Mouse (Mus musculus) forebrain, embryonic 10.5 days (tissue): ENCODE data around the gene Fgfbp1. TPM values are rescaled to one million over a fixed set of nuclear protein-coding genes. Genes with fewer than 3 reads are reported as not detected.

Experiments
- DNase-seq: peaks from one replicate; pipeline ENCODE4 v3.0.0-alpha.2; 2017; ENCODE audit warnings: low spot score; ENCODE audit errors: extremely low spot score
- H3K27ac ChIP-seq: fragments of 300-500 bp; sonication (generic); 2 replicates; pipeline ENCODE4 v1.5.1; 2016; ENCODE audit warnings: mild to moderate bottlenecking
- H3K27me3 ChIP-seq: fragments of 300-500 bp; sonication (generic); 2 replicates; pipeline ENCODE4 v1.6.1; 2016; ENCODE audit warnings: mild to moderate bottlenecking; ENCODE audit not compliant: poor library complexity, severe bottlenecking
- H3K36me3 ChIP-seq: fragments of 300-500 bp; sonication (generic); replicated peaks from 2 replicates; pipeline ENCODE4 v1.6.1; 2016; ENCODE audit warnings: mild to moderate bottlenecking, moderate library complexity
- H3K4me1 ChIP-seq: fragments of 300-500 bp; sonication (generic); 2 replicates; pipeline ENCODE4 v1.6.1; 2016
- H3K4me3 ChIP-seq: fragments of 300-500 bp; sonication (generic); 2 replicates; pipeline ENCODE4 v1.5.1; 2016; ENCODE audit warnings: mild to moderate bottlenecking, moderate library complexity
- H3K9me3 ChIP-seq: fragments of 300-500 bp; sonication (generic); 2 replicates; pipeline ENCODE4 v1.6.1; 2016; ENCODE audit warnings: mild to moderate bottlenecking, moderate library complexity
- WGBS: fragments of 180-500 bp; shearing (Covaris S2); methylation state at CpG from one replicate; pipeline ENCODE4 v1.1.7; 2016; 5-methylcytosine and 5-hydroxymethylcytosine counted together
- polyA plus RNA-seq: library from polyadenylated mRNA; unstranded; fragments of >200 nt; fragmentation: Nextera tagmentation; extraction: Ambion mirVana; gene quantifications from 2 replicates; pipeline ENCODE4 v1.2.1, GENCODE M21; 2016

The Fgfbp1 gene
- polyA plus RNA-seq, result 0.71 and 0.89 TPM in 2 replicates

DNA sequence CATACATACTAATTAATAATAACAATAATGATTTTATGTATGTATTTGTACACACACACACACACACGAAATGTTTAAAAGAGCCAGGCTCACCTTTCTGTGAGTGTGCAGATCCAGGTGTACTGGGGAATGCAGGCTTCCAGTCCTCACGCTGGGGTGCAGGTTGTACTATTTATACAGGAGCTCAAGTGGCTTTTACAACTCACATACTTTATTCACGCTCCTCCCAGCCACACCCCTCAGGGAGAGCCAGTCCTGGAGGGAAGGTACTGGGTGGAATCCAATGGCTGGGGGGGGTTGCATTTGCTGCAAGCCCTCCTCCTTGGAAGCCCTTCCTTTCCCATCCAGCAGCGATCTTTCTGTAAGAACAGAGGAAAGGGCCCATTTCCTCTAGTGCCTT is at the start of gene Fgfbp1:
TSS of gene Fgfbp1 (minus strand) at position 160 of the 400 bp plus-strand sequence.
- Histone ChIP-seq H3K4me3 (no peak within 1 kb of the TSS), H3K4me1 (peaks cover 21% of the 10 kb centered on the region), H3K27ac (no peak within 1 kb of the TSS), H3K27me3 (peaks cover 47% of the 10 kb centered on the region), H3K36me3 (no peaks in the 10 kb centered on the region), H3K9me3 (no peaks in the 10 kb centered on the region)
- WGBS, result 49% methylated on average over 4 of the region's 4 CpGs
- DNase-seq, result no peak

DNA sequence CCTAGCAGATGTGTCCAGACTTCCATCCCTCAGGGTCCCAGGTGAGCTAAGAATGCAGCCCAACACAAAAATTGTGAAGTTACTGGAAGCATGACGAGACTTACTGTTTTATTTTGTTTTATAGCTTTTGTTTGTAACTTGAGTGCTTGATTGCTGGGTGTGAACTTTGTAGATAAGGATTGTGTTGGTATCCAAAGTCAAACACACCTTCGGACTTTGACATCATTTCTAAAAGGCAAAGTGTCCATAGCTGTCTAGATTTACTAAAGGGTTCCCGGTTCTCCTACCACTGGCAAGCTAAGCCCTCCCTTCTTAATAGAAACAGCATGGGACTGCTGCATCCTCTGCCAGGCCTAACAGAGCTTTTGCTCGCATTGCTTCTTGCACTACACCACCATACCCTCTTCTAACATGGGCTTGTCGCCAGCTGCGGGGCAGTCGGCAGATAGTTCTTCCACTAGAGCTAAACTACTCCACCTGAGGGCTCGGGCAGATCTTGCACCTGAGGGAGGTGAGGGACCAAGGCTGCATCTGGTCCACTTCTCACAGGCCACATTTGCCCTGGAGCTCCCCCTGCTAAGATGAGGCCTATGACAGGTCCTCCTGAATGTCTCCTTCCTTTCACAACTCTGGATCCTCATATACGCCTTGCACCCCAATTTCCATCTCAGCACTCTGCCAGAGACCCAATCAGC is 16.9 kb upstream of the Fgfbp1 start:
- Histone ChIP-seq H3K9me3 (no peaks in the 10 kb centered on the region), H3K4me1 (no peaks in the 10 kb centered on the region), H3K36me3 (peaks cover 89% of the 10 kb centered on the region), H3K27me3 (no peaks in the 10 kb centered on the region), H3K27ac (no peak overlapping the region), H3K4me3 (no peak overlapping the region)
- no peak for DNase-seq
- WGBS, result 93% methylated on average over 9 of the region's 9 CpGs

DNA sequence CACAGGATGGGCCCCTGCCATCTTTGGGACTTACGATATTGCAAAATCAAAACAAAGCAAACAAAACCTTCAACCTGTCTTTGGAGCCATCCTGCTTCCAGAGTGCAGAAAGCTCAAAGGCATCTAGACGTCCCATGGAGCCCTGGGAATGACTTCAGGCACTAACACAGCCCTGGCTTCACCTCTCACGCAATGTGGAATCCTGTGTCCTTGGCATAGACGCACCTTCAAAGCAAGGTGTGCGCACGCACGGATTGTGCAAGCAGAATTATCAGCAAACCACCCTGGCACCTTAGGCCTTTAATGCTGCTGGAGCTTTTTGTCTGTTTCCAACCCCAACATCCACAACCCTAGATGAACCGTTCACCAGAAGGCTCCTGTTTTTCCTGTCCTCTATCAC is 16.0 kb upstream of the Fgfbp1 start:
- no peaks in the 10 kb centered on the region for H3K27me3 ChIP-seq
- H3K4me3 ChIP-seq, result no peak overlapping the region
- H3K27ac ChIP-seq, result no peak overlapping the region
- no peaks in the 10 kb centered on the region for H3K9me3 ChIP-seq
- peaks cover 86% of the 10 kb centered on the region for H3K36me3 ChIP-seq
- no peak for DNase-seq
- 94% methylated on average over 8 of the region's 8 CpGs for WGBS
- H3K4me1 ChIP-seq, result no peaks in the 10 kb centered on the region

DNA sequence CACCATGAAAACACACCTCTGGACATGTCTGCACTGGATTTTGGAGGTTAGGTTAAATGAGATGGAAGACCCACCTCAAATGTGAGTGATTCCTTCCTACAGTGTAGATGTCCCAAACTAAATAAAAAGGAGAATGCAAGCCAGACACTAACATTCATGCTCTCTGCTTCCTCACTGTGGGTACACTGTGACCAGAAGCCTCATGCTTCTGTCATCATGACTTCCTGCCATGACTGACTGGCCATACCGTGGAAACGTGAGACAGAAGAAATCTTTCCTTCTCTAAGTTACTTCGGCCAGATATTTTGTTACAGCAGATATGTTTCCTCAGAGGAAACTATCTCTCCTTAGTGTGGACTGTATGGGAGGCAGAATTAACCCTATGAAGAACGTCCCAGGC is 14.6 kb upstream of the Fgfbp1 start:
- no peaks in the 10 kb centered on the region for H3K9me3 ChIP-seq
- H3K27ac ChIP-seq, result no peak overlapping the region
- no peaks in the 10 kb centered on the region for H3K4me1 ChIP-seq
- WGBS, result 89% methylated on average over 4 of the region's 4 CpGs
- no peaks in the 10 kb centered on the region for H3K27me3 ChIP-seq
- no peak for DNase-seq
- H3K4me3 ChIP-seq, result no peak overlapping the region
- H3K36me3 ChIP-seq, result peaks cover 71% of the 10 kb centered on the region

DNA sequence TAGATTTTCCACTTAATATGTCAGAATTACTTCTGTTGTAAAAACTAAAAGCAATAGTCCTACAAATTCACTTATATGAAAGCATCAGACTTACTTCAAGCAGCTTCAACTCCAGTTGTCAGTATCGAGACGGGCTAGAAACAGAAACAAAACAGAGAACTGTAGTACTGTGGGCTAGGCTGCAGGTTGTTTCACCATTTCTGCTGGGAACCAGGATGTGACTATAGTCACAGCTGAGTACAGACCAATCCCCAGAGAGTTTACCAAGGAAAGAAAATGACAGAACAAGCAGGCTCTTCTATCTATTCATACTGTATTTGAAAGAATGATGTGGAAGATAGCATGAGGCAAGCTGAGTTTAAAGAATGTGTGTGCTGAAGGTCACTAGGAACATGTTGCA is 13.4 kb upstream of the Fgfbp1 start:
- Histone ChIP-seq H3K27me3 (no peaks in the 10 kb centered on the region), H3K27ac (no peak overlapping the region), H3K36me3 (peaks cover 59% of the 10 kb centered on the region), H3K4me3 (no peak overlapping the region), H3K4me1 (no peaks in the 10 kb centered on the region), H3K9me3 (no peaks in the 10 kb centered on the region)
- WGBS, result 90% methylated on average over 2 of the region's 2 CpGs
- DNase-seq, result no peak

DNA sequence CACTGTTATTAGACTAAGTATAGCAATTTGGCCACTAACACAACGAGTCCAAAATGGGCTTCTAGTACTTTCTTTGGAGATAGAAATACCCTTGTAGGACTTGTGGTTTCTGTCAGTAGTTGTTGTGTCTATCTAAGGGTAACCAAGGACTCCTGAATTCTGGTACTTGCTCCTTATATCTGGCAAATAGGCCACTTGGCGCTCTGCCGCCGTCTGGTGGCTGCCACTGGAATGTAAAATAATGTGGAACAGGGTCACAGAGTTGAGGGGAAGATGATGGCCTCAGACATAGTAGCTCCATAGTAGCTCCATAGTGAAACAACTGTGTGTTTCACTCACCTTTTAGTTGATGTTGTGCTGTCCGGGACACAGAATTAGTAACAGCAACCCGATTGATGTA is 8.7 kb upstream of the Fgfbp1 start:
- 0 out of 2 replicates have a peak, but pooled peaks cover 5% of the 10 kb centered on the region for H3K27me3 ChIP-seq
- peaks cover 6% of the 10 kb centered on the region; the same call in 1 of the 2 replicates for H3K4me1 ChIP-seq
- no peak overlapping the region for H3K4me3 ChIP-seq
- DNase-seq, result peak; percentile 59
- peaks cover 20% of the 10 kb centered on the region for H3K36me3 ChIP-seq
- no peak overlapping the region for H3K27ac ChIP-seq
- 54% methylated on average over 6 of the region's 6 CpGs for WGBS
- H3K9me3 ChIP-seq, result no peaks in the 10 kb centered on the region

DNA sequence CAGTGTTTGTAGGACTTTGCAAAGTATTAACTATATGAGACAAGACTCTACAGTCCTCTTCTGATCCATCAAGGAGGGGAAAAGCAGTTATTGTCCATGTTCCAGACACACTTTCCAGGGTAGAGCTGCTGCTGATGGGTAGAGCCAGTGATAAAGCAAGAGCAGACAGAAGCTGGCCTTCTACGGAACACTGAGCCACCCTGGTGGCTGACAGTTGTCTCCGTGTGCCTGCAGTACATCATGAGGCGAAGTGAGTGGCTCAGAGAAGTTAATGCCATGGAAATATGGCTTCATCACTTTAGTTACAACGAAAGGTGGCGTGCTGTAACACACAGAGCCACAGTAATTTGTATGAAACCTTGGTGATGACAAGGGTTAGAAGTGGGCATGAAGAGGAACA is 7.4 kb upstream of the Fgfbp1 start:
- Histone ChIP-seq H3K4me3 (no peak overlapping the region), H3K9me3 (no peaks in the 10 kb centered on the region), H3K27me3 (peaks cover 14% of the 10 kb centered on the region; the same call in 1 of the 2 replicates), H3K27ac (no peak overlapping the region), H3K4me1 (peaks cover 6% of the 10 kb centered on the region; the same call in 1 of the 2 replicates), H3K36me3 (peaks cover 10% of the 10 kb centered on the region)
- WGBS, result 87% methylated on average over 5 of the region's 5 CpGs
- DNase-seq, result no peak

DNA sequence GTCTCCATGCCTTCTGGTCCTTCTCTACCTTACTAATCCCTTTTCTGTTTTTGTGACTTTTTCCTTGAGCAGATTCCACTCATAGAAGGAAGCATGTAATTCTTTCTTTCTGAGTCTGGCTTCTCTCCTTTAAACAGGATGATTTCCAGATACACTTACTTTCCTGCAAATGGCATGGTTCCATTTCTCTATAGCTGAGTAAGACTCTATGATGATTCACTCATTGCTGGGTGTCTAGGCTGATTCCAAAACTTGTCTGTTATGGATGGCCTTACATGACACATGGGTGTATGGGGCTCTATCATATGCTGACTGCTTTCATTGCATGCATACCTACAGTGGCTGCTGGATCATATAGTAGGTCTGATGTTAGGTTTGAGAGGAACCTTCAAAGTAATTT is 4.6 kb upstream of the Fgfbp1 start:
- H3K4me3 ChIP-seq, result no peak overlapping the region
- no peaks in the 10 kb centered on the region for H3K36me3 ChIP-seq
- DNase-seq, result no peak
- H3K27me3 ChIP-seq, result peaks cover 25% of the 10 kb centered on the region; the same call in 1 of the 2 replicates
- H3K27ac ChIP-seq, result no peak overlapping the region
- H3K4me1 ChIP-seq, result peaks cover 26% of the 10 kb centered on the region
- H3K9me3 ChIP-seq, result no peaks in the 10 kb centered on the region

DNA sequence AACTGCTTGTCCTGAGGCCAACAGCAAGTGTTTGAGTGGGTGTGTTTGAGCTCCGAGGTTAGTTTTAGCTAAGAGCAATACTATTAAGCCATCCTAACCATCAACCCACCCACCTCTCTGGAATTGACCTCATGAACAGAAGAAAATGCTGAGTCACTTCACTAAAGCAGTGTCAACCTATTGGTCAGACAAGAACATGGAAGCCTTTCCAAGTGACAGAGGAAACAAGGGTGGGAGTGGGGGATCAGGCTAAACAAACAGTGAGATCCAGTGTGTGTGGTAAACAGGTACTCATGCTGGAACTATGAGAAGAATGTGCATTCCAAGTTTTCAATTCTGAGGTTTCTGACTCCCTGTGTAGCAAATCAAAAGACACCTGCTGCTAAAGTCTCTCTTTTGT is 1.3 kb upstream of the Fgfbp1 start:
- peaks cover 26% of the 10 kb centered on the region for H3K4me1 ChIP-seq
- H3K9me3 ChIP-seq, result no peaks in the 10 kb centered on the region
- no peak for DNase-seq
- no peak overlapping the region for H3K4me3 ChIP-seq
- WGBS, result 43% methylated on average over 1 of the region's 1 CpGs
- H3K36me3 ChIP-seq, result no peaks in the 10 kb centered on the region
- no peak overlapping the region for H3K27ac ChIP-seq
- H3K27me3 ChIP-seq, result peaks cover 47% of the 10 kb centered on the region

DNA sequence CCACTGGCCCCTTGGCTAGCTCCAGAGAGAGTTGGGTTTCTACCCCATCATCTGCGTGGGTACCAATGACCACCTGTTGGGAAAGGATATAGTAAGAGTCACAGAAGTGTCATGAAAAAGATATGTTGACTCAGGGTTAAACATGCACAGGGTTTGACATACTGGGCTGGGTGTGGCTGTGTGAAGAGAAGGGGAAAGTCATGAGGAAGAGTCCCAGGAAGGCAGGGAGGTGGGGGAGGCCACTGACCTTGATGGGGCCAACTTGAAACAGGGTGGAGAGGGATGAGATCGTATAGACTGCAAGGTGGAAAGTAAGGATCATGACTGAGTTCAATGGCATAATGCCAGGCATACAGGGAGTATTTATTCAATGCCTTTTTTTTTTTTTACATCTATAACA is 1.2 kb downstream of the Fgfbp1 start:
- Histone ChIP-seq H3K27me3 (peaks cover 42% of the 10 kb centered on the region), H3K4me1 (peaks cover 20% of the 10 kb centered on the region), H3K27ac (no peak overlapping the region), H3K4me3 (no peak overlapping the region), H3K36me3 (no peaks in the 10 kb centered on the region), H3K9me3 (no peaks in the 10 kb centered on the region)
- 80% methylated on average over 2 of the region's 2 CpGs for WGBS
- no peak for DNase-seq

DNA sequence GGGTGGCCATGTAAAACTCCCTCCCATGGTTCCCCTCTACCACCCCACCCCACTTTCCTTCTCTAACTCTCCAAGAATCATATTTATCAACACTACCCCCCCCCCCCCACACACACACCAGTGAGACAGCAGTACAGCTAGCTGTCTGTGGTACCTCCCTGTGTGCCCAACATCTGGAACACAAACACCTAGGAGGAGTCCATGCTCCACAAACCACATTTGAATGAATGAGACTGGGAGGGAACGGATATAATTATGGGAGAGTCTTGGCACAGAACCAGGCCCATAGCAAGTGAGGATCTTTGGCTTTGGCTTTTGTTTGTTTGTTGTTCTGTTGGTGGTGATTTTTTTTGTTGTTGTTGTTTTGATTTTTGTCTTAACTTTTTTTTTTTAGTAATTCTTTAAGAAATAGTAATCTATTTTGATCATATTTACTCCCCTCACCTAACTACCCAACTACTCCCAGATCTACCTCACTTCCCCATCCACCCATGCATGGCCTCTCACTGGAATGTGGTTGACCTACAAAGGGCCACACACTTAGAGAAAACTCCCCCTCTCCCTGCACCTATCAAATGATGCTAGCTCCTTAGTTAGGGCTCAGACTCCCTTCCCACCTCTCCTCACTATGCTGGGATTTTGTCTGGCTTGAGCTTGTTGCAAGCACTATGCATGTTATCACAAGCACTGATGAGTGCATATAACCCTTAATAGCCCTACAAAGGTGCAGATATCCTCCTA is 4.6 kb downstream of the Fgfbp1 start:
- H3K4me3 ChIP-seq, result no peak overlapping the region
- no peaks in the 10 kb centered on the region for H3K36me3 ChIP-seq
- H3K4me1 ChIP-seq, result peaks cover 5% of the 10 kb centered on the region; the same call in 1 of the 2 replicates
- no peaks in the 10 kb centered on the region for H3K9me3 ChIP-seq
- H3K27me3 ChIP-seq, result peaks cover 30% of the 10 kb centered on the region
- 93% methylated on average over 1 of the region's 1 CpGs for WGBS
- no peak overlapping the region for H3K27ac ChIP-seq
- DNase-seq, result no peak

DNA sequence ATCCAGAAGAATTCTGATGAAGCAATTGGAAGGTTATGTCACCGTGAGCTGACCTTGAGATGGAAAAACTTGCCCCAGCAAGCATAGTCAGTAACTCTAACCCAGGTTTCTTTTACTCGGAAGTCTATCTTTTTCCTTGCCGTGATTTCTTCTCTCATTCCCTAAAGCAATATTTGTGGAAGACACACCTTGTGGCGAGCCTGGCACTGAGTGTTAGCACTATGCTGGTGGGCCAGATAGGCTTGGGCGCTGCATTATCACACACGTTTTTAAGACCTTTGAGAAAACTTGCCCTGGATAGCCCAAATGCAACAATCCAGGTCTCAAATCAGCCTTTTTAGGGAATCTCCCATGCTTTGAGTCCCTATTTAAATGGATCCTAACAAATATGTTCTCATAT is 7.4 kb downstream of the Fgfbp1 start:
- Histone ChIP-seq H3K4me1 (no peaks in the 10 kb centered on the region), H3K27ac (no peak overlapping the region), H3K9me3 (no peaks in the 10 kb centered on the region), H3K4me3 (no peak overlapping the region), H3K36me3 (no peaks in the 10 kb centered on the region), H3K27me3 (peaks cover 2% of the 10 kb centered on the region; the same call in 1 of the 2 replicates)
- 92% methylated on average over 6 of the region's 6 CpGs for WGBS
- no peak for DNase-seq

DNA sequence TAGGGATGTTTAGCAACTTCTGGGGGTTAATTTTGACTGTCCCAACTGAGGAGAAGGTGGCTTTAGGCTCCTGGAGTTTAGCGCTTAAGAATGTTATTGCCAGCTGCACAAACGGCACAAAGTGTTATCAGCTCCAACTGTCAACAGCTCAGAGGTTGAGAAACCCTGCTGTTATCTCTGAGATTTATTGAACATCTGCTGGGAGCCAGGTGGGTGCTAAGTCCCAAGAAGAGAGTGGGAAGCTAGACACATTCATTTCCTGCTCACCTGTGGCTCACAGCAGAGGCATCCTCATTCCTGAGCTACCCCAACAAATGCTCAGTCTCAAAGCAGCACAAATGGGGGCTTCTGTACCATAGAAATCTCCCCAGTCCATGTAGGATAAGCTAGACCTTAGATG is 10.4 kb downstream of the Fgfbp1 start:
- Histone ChIP-seq H3K9me3 (no peaks in the 10 kb centered on the region), H3K27me3 (no peaks in the 10 kb centered on the region), H3K27ac (no peak overlapping the region), H3K36me3 (no peaks in the 10 kb centered on the region), H3K4me1 (no peaks in the 10 kb centered on the region), H3K4me3 (no peak overlapping the region)
- no peak for DNase-seq
- WGBS, result 93% methylated on average over 2 of the region's 2 CpGs
